Mouse (Mus musculus) midbrain, embryonic 16.5 days (tissue): ENCODE measurements at regions not wholly inside any gene's neighbourhood (a gene's known extent, or its start where the extent isn't known, plus 50 kb on each side); places are given as distances from the start of the nearest gene placed in this dataset.
A peak's percentile ranks its signal among the peaks of the same experiment; 100 is the strongest.

Experiments used
- ATAC-seq: fragments of 200-750 bp; cut with Nextera tagmentation; 2 replicates; pipeline ENCODE4 v1.8.0; 2017; ENCODE audit warnings: moderate TSS enrichment
- H3K27ac ChIP-seq: fragments of 300-500 bp; sonication (generic); 2 replicates; pipeline ENCODE4 v1.5.1; 2014; ENCODE audit warnings: mild to moderate bottlenecking, low read length, mixed read lengths
- H3K27me3 ChIP-seq: fragments of 300-500 bp; sonication (generic); 2 replicates; pipeline ENCODE4 v1.6.1; 2014; ENCODE audit warnings: low read depth, low read length, mixed read lengths; ENCODE audit not compliant: control insufficient read depth, insufficient read depth
- H3K36me3 ChIP-seq: fragments of 300-500 bp; sonication (generic); 2 replicates; pipeline ENCODE4 v1.6.1; 2014; ENCODE audit warnings: mild to moderate bottlenecking, low read length, moderate library complexity, mixed read lengths; ENCODE audit not compliant: control insufficient read depth, insufficient read depth
- H3K4me1 ChIP-seq: fragments of 300-500 bp; sonication (generic); 2 replicates; pipeline ENCODE4 v1.6.1; 2014; ENCODE audit warnings: mild to moderate bottlenecking, low read length, mixed read lengths; ENCODE audit not compliant: control insufficient read depth, insufficient read depth
- H3K4me2 ChIP-seq: fragments of 300-500 bp; sonication (generic); 2 replicates; pipeline ENCODE4 v1.6.1; 2014; ENCODE audit warnings: mild to moderate bottlenecking, low read length, mixed read lengths
- H3K4me3 ChIP-seq: fragments of 300-500 bp; sonication (generic); 2 replicates; pipeline ENCODE4 v1.5.1; 2014; ENCODE audit warnings: low read depth, mild to moderate bottlenecking, low read length, moderate library complexity, mixed read lengths
- H3K9ac ChIP-seq: fragments of 300-500 bp; sonication (generic); 2 replicates; pipeline ENCODE4 v1.6.1; 2014; ENCODE audit warnings: low read depth, low read length, mixed read lengths
- H3K9me3 ChIP-seq: fragments of 300-500 bp; sonication (generic); replicated peaks from 2 replicates; pipeline ENCODE4 v1.6.1; 2014; ENCODE audit warnings: mild to moderate bottlenecking, low read length, mixed read lengths; ENCODE audit not compliant: control insufficient read depth, poor library complexity, severe bottlenecking
- WGBS: fragments of 180-500 bp; shearing (Covaris S2); extraction: QIAGEN DNeasy Blood & Tissue Kit; methylation state at CpG from one replicate; pipeline ENCODE4 v1.1.7; 2014; 5-methylcytosine and 5-hydroxymethylcytosine counted together

DNA sequence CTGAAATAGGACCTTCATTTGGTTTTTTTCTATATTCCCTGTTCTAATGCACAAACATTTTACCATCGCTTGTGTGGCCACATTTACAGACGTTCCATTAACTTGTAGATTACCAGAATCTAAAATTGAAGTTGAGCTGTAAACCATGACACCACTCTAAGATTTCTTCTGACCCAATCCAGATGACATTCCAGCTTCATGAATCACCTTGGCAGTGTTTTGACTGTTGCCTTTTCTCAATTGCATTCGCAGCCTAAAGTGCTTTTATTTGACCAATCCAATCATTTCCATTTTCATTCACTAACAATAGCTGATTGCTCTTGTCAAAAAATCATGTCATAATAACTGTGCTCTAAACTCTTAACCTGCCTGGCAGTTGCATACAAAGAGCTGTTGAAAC, 144.8 kb downstream of the Mdfic start:
- Histone ChIP-seq H3K9ac (no peak overlapping the region), H3K27me3 (no peaks in the 10 kb centered on the region), H3K4me1 (no peaks in the 10 kb centered on the region), H3K4me3 (no peak overlapping the region), H3K36me3 (no peaks in the 10 kb centered on the region), H3K27ac (no peak overlapping the region), H3K4me2 (no peak overlapping the region), H3K9me3 (no peaks in the 10 kb centered on the region)
- WGBS, result 74% methylated on average over 3 of the region's 3 CpGs
- no peak for ATAC-seq

DNA sequence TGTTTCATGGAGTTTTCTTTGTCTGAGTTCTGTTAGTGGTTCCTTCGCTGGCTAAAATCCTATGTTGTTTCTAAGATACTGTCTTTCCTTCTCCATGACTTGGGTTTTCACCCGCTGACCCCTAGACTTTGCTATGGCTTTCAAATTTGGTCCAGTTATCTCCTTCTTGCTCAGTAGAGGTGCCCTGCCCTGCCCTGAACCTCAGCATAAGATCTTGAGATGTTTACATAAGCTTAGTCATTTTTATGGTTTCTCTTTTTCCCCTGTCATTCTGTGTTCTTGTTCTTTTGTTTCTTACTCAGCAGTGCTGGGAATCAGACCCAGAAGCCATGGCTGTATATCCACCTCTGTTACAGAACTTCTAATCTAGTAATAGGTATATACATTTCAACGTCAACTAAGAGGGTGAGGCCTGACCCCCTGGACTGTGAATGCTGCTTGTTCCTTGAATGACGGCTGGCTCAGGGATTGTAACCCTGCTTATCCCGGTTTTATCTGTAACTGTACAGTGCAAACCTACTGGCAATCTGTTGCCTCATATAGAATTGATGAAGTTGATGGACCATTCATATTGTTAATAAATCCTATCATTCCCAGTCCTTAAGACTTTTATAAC, 161.9 kb downstream of the Mdfic start:
- WGBS, result 94% methylated on average over 5 of the region's 5 CpGs
- H3K27ac ChIP-seq, result no peak overlapping the region
- no peaks in the 10 kb centered on the region for H3K27me3 ChIP-seq
- no peaks in the 10 kb centered on the region for H3K9me3 ChIP-seq
- no peaks in the 10 kb centered on the region for H3K36me3 ChIP-seq
- no peaks in the 10 kb centered on the region for H3K4me1 ChIP-seq
- H3K9ac ChIP-seq, result no peak overlapping the region
- ATAC-seq, result no peak
- no peak overlapping the region for H3K4me3 ChIP-seq
- no peak overlapping the region for H3K4me2 ChIP-seq

DNA sequence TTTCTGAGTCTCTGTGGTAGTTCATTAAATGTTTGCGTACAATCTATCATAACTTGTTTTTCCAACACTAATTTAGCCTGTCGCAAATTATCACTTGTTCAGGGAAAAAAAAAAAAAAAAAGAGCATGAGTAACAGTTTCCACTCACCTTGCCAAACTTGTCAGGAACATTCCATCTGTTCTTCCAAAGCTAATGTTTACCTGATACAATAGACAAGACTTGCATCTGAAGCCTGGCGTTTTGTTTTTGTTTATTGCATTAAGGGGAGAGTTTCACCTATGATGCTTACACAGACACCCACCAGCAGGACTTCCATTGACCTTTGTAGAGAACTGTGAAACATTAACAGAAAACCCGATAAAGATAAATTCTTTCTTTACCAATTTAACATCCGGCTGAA, 172.6 kb downstream of the Mdfic start:
- Histone ChIP-seq H3K27me3 (no peaks in the 10 kb centered on the region), H3K9me3 (no peaks in the 10 kb centered on the region), H3K4me1 (no peaks in the 10 kb centered on the region), H3K27ac (no peak overlapping the region), H3K9ac (no peak overlapping the region), H3K4me2 (no peak overlapping the region), H3K36me3 (no peaks in the 10 kb centered on the region), H3K4me3 (no peak overlapping the region)
- no peak for ATAC-seq
- WGBS, result 93% methylated on average over 5 of the region's 5 CpGs

DNA sequence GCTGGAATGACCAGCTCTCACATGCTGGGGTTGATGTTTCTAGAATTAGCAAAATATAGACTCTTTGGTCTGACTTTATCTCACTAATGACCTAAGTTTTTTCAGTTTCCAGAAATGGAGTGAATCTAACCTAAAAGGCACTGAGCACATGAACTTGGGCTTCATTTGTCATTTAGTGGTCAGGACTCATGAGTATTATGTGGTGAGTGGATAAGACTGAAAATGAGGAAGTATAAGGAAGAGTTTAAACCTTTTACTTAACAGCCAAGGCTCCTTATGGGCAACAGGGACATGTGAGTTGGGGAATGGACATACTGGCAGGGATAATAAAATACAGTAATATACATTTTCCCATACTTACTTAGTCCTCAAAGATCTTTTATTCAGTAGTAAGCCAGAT, 180.0 kb downstream of the Mdfic start:
- H3K4me2 ChIP-seq, result no peak overlapping the region
- H3K27me3 ChIP-seq, result no peaks in the 10 kb centered on the region
- no peak overlapping the region for H3K27ac ChIP-seq
- no peaks in the 10 kb centered on the region for H3K36me3 ChIP-seq
- H3K4me3 ChIP-seq, result no peak overlapping the region
- H3K9me3 ChIP-seq, result no peaks in the 10 kb centered on the region
- ATAC-seq, result no peak
- H3K4me1 ChIP-seq, result no peaks in the 10 kb centered on the region
- no peak overlapping the region for H3K9ac ChIP-seq

DNA sequence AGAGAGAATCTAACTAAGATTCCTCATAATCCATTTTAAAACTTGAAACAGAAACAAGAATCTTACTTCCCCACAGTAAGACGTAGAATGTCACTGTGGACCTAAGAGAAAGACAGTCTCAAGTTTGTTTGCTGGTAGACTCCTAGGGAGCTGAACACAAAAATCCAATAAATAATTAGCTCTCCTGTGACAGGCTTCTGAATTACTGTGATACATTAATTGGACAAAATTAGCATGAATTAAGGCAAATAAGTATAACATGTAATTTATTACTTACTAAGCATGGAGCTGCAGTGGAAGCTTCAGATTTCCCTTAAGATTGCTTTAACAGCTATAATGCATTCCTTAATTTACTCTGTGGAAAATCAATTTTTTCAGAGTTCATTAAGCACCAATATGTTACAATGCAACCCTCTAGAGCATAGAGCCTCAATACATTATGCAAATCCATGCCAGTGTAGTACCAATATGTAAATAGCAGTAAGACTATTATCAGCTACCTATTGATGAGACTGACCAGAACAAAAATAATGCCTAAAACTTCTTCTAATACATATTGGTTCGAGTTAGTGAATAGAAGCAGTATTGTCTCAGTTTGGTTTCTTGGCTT, 182.3 kb downstream of the Mdfic start:
- WGBS, result 54% methylated on average over 2 of the region's 2 CpGs

DNA sequence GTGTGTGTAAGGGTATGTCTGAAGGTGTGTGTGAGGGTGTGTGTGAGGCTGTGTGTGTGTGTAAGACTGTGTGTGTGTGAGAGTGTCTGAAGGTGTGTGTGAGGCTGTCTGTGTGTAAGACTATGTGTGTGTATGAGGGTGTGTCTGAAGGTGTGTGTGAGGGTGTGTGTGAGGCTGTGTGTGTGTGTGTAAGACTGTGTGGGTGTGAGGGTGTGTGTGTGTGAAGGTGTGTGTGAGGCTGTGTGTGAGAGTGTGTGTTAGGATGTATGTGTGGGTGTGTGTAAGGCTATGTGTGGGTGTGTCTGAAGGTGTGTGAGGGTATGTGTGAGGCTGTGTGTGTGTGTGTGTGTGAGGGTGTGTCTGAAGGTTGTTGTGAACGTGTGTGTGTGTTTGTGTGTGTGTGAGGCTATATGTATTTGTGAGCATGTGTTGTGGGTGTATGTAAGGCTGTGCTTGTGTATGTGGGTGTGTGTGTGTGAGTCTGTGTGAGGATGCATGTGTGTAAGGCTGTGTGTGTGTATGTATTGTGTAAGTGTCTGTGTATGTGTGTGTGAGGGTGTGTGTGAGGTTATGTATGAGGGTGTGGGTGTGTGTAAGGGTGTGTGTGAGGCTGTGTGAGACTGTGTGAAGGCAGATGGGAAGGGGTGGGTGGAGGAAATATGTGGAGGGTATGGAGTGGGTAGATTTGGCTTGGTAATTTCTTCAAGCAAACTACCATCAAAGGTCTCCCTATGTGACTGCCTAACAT, 190.1 kb downstream of the Mdfic start:
- Histone ChIP-seq H3K9me3 (no peaks in the 10 kb centered on the region), H3K4me1 (no peaks in the 10 kb centered on the region), H3K4me3 (no peak overlapping the region), H3K36me3 (no peaks in the 10 kb centered on the region), H3K9ac (no peak overlapping the region), H3K4me2 (no peak overlapping the region), H3K27me3 (no peaks in the 10 kb centered on the region), H3K27ac (no peak overlapping the region)
- WGBS, result 57% methylated on average over 1 of the region's 1 CpGs
- ATAC-seq, result peak; percentile 42

More for the DNA sequence above, 182.3 kb downstream of the Mdfic start:
- Histone ChIP-seq H3K4me1 (no peaks in the 10 kb centered on the region), H3K27me3 (no peaks in the 10 kb centered on the region), H3K4me3 (no peak overlapping the region), H3K4me2 (no peak overlapping the region), H3K9me3 (no peaks in the 10 kb centered on the region), H3K9ac (no peak overlapping the region), H3K36me3 (no peaks in the 10 kb centered on the region), H3K27ac (no peak overlapping the region)
- ATAC-seq, result peak; percentile 17; the same call in 1 of the 2 replicates

DNA sequence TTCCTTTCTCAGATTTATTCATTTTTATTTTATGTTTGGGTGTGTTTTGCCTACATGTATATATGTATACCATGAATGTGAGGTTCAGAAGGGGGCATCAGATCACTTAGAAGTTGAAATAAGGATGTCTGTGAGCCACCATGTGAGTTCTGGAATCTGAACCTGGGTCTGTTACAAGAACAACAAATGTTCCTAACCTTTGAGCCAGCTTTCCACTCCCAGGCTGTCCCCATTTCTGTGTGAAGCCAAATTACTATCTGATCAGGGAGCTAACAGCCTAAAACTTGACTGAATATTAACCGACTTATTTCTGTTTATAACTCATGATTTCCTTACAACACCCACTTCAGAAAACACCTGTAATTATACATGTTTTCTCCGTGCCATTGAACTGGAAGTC, 209.2 kb downstream of the Mdfic start:
- 85% methylated on average over 2 of the region's 2 CpGs for WGBS
- Histone ChIP-seq H3K4me3 (no peak overlapping the region), H3K4me1 (no peaks in the 10 kb centered on the region), H3K9me3 (no peaks in the 10 kb centered on the region), H3K27me3 (no peaks in the 10 kb centered on the region), H3K9ac (no peak overlapping the region), H3K4me2 (no peak overlapping the region), H3K36me3 (no peaks in the 10 kb centered on the region), H3K27ac (no peak overlapping the region)
- ATAC-seq, result no peak

DNA sequence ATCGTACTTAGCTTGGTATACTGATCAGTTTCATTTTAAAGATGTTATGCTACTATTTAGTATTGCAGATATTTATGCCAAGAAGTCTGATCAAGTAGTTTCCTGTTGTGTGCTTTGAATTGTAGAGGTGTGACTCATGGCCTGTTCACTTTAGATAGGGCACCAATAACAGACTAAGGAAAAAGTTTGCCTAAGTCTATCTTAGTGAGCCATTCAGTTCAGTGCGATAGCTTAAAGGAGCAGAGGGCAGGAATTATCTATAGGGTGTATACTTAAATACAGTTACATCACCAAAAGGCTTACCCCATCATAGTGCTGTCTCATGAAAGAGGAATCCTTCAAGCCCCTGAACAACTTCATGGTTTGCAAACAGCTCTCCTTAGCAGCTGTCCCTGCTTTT, 229.8 kb downstream of the Mdfic start:
- Histone ChIP-seq H3K27ac (no peak overlapping the region), H3K4me1 (no peaks in the 10 kb centered on the region), H3K9me3 (no peaks in the 10 kb centered on the region), H3K36me3 (no peaks in the 10 kb centered on the region), H3K27me3 (no peaks in the 10 kb centered on the region), H3K4me2 (no peak overlapping the region), H3K4me3 (no peak overlapping the region), H3K9ac (no peak overlapping the region)
- WGBS, result 90% methylated on average over 2 of the region's 2 CpGs
- no peak for ATAC-seq

DNA sequence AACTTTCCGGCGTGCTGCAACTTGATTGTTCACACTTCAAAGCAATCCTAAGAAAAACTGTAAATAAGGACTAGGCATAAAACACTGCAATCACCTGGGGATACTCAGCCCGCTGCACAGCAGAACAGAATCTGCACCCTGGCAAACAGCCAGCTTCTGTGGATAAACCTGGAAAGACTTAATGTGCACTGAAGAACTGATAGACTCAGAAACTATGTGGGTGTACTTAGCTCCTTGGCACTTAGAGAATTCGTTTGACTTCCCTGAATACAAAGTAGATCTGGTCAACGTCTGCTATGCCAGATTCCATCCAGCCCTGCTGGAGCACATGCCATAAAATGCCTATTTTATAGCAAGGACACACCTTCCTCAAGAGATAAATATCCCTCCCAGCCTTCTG, 266.9 kb downstream of the Mdfic start:
- Histone ChIP-seq H3K4me1 (peaks cover 3% of the 10 kb centered on the region; the same call in 1 of the 2 replicates), H3K36me3 (no peaks in the 10 kb centered on the region), H3K4me2 (no peak overlapping the region), H3K27ac (no peak overlapping the region), H3K9ac (no peak overlapping the region), H3K9me3 (no peaks in the 10 kb centered on the region), H3K27me3 (no peaks in the 10 kb centered on the region), H3K4me3 (no peak overlapping the region)
- ATAC-seq, result peak; percentile 21; the same call in 1 of the 2 replicates
- WGBS, result 43% methylated on average over 5 of the region's 5 CpGs
